Mouse (Mus musculus): ENCODE measurements around the gene Dagla. TPM values are rescaled to one million over a fixed set of nuclear protein-coding genes. Genes with fewer than 3 reads are reported as not detected.

Dagla gene
- total RNA-seq, 2 experiments from 2014 or later, result 6.2 to 12.5 TPM

DNA sequence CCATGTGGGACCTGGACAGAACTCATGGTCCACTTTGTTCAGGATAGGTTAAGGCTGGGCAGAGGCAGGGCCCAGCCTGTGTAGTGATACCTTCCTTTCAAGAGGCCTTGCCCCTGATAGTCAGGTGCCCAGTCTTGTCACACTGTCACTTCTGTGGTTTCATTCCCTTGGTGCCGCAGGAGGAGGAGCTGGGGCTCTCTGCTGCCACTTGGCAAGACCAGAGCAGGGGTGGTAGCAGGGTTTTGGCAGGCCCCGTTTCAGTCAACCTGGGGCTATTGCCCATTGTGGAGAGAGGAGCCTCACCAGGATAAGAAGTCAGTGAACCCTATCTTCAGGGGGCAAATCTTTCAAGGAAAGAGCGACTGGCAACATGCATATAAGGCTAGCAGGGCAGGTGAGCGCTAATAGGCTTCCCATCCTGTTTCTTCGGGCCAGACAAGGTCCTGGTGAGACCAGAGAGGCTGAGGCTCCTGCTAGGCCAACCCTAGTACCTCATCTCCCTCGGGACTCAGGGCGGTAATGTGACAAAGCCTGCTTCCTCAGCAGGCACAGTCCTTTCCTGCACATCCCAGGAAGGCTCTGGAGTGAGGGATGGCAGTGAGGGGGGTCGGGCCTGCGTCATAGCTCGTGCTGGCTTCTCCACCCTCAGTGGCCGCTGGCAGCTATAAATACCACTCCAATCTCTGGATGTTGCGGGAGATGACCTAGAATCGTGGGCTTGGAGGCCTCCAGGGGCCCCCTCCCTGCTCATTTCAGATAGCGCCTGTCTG lies 23.7 kb downstream of the Dagla start:
- DNase-seq (ENCODE audit: low spot score in 2 of 2), result no peak

- no peak for DNase-seq (ENCODE audit: low spot score in 2 of 2)
These were observed 25.0 kb downstream of the Dagla start for GRCm38 (mm10) chr19:10279668-10280067.

DNA sequence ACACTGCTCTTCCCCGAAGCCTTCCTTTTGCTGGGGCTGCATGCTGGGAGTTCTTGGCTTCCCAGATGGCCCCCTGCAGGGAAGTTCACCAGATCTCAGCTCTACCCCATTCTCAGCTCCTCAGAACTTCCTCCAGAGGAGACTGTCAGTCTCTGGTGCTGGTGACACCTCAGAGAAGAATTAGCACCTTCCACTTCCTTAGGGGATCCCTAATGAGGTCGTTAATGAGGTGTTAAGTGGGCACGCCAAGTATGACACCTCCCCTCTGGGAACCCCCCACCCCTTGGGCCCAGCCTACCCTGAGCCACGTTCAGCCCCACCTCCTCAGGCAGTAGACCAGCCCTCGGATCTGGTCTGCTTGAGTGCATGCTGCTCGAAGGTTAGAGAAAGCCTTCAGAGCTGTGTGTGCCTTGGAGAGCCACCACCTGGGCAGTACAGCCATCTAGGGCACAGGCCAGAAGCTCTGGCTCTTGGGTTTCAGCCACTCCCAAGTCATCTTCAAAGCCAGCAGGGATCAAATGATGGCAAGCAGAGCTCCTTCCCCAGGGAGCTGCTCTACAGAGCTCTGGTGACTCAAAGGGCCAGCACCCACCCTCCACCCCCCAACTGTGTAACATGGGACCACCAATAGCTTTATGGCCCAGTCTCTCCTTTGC lies 25.9 kb downstream of the Dagla start:
- DNase-seq (ENCODE audit: low spot score in 2 of 2), result no peak

- DNase-seq (ENCODE audit: low spot score in 2 of 2), result no peak
These were observed 26.9 kb downstream of the Dagla start for GRCm38 (mm10) chr19:10277759-10278158.

- DNase-seq (ENCODE audit: low spot score in 2 of 2), result no peak
These were observed 27.3 kb downstream of the Dagla start for GRCm38 (mm10) chr19:10277331-10277730.

- DNase-seq (ENCODE audit: low spot score in 2 of 2), result no peak
These were observed 28.1 kb downstream of the Dagla start for GRCm38 (mm10) chr19:10276483-10277144.

DNA sequence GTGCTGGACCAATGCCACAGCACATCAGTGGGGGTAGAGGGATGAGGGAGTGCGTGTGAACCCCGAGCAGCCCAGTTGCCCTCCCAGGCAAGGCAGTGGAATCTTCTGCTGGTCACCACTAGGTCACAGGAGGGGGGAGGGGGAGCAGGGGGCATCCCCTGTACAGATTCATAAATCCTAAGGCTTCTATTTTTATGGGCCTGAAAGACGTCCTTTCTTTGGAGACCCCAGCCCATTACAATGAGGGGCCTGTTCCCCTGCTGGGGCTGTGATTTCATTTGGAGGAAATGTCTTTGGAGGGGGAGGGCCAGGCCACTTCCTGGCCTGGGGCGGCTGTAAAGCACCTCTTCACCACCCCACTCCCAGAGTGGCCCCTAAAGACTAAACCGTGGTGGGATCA lies 30.6 kb downstream of the Dagla start:
- DNase-seq (ENCODE audit: low spot score in 2 of 2), result no peak

- no peak for DNase-seq (ENCODE audit: low spot score in 2 of 2)
These were observed 31.9 kb downstream of the Dagla start for GRCm38 (mm10) chr19:10272746-10273145.

DNA sequence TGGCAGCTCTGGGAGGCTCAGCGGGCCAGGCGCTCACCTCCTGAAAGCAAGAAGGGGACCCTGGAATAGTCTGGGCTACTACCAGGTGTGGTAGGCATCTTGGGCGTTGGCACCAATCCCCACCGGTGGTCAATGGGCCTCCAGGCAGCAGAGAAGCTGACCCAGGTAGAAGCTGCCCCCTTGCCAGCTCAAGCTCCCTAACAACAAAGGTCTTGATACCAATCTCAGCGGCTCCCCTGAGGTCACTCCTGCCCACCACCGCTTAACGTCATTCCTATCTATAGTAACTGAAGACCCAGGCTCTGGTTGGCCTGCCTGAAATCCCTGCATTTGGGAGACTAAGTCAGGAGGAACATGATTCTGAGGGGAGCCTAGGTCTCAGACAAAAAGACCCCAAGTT lies 33.1 kb downstream of the Dagla start:
- no peak for DNase-seq (ENCODE audit: low spot score in 2 of 2)

GRCm38 (mm10) chr19:10270356-10270755 lies 34.3 kb downstream of the Dagla start:
- DNase-seq (ENCODE audit: low spot score in 2 of 2), result no peak

- DNase-seq (ENCODE audit: low spot score in 2 of 2), result no peak
These were observed 35.8 kb downstream of the Dagla start for GRCm38 (mm10) chr19:10268851-10269250.

DNA sequence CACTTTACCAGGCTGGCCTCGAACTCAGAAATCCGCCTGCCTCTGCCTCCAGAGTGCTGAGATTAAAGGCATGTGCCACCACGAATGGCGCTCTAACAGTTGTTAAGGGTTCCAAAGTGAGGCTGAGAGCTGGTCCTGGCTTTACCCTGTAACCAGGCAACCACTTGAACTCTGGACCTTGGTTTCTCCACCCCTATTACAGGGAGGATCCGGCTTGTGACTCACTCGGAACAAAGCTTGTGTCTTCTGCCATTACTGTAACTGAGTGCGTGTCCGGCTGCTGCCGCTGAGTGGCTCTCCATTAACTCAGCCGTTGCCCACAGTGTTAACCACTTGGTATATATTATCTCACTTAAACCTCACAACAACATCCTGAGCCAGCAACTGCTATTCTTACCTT lies 36.7 kb downstream of the Dagla start:
- DNase-seq (ENCODE audit: low spot score in 2 of 2), result no peak

DNA sequence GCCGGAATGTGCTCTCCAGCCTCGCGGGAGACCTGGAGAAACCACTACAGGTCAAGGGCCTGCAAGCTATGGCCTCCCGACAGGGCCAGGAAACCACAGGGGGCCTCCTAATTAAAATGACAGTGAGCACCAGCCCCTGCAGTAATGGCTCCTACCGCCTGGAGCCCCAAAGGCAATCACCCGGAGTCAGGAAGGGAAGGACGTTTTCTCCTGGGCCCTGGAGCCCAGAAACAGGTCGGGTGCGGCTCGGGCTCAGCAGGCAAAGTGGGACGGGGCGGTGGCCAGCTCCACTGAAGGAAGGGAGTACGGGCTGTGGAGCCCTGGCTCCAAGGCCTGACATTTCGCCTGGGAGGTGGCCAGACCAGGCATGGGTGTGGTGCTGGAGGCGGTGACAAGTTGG lies 37.6 kb downstream of the Dagla start:
- peak in 1 of 2 experiments; percentile 31 for DNase-seq (ENCODE audit: low spot score in 2 of 2)

DNA sequence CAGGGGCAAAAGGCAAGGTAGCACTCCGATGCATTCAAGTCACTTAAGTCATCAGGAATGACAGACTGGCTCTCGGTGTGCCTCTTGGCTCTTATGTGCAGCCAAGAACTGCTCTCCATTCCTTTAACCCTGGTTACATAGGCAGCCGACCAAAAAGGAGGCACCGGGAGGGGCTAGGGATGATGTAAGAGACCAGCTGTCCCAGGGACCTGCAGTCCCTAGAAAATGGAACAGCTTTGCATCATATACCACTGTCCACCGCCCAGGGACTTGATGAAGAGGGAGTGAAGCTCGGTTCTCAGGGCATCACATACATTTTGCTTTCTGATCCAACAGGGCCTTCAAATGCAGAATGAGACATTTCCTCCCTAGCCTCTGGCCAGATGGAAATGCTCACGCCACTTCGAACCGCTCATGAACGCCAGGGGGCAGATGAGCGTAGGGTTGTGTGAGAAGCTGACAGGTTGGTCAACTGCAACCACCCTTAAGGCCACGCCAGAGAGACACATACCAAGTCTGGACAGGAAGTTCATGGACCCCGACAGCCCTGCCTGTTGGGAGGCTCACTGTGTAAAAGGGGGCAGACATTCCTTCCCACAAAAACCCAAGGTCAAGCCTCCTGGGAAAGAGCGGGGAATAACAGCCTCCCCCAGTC lies 38.4 kb downstream of the Dagla start:
- DNase-seq (ENCODE audit: low spot score in 2 of 2), result peak; percentile 69 to 77

- no peak for DNase-seq (ENCODE audit: low spot score in 2 of 2)
These were observed 43.3 kb downstream of the Dagla start for GRCm38 (mm10) chr19:10261369-10261768.

- peak; percentile 70 to 78 for DNase-seq (ENCODE audit: low spot score in 2 of 2)
These were observed 46.2 kb downstream of the Dagla start for GRCm38 (mm10) chr19:10258279-10259011.

DNA sequence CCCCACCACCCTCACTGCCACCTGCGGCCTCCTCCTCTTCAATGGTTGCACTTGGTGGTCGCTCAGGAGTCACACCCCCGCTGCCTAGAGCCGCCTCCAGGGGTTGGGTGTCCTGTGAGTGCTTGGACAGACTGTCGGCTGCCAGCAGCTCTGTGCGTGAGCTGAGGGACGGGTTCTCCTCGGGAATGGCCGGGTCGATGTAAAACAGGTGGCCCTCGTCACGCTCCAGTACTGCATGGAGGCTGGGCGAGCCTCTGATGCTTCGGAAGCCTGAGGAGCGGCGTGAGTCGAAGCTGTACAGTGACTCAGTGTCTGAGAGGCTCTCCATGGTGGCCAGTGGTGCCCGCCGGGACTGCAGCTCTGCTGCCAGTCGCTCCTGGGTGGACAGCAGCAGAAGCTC lies 56.5 kb downstream of the Dagla start:
- no peak for DNase-seq (ENCODE audit: low spot score in 2 of 2)

- DNase-seq (ENCODE audit: low spot score in 2 of 2), result no peak
These were observed 57.5 kb downstream of the Dagla start for GRCm38 (mm10) chr19:10247165-10247564.

GRCm38 (mm10) chr19:10244183-10244582 lies 60.5 kb downstream of the Dagla start:
- DNase-seq (ENCODE audit: low spot score in 2 of 2), result peak; percentile 30 to 59

DNA sequence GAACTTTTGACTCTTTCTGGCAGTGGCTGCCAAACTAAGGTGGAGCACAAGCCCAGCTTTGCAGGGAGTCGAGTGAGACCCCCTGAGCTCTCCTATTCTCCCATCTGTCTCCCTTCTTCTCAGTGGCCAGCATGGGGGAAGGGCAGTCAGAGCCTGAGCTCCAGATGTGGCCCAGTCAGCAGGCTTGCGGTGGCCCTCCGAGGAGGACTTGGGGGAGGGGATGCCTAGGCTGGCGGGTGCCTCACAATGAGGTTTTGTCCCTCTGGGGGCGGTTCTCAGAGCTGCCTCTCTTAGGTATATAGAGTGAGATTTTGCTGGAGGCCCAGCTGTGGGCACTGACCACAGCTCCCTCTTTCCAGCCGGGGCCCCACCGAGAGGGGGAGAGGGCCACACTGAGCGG lies 61.8 kb downstream of the Dagla start:
- DNase-seq (ENCODE audit: low spot score in 2 of 2), result no peak

Data from adrenal gland, adult 18-20 months (tissue).